Mouse (Mus musculus) embryo, embryonic 11.5 days (tissue): ENCODE measurements around the gene Glg1.
"Not testable (repeated sequence)": the region's sequence is repeated elsewhere in the genome, so short reads cannot be mapped to it uniquely, and the experiment has no call there.

Experiments
- DNase-seq: peaks from one replicate; pipeline ENCODE4 v3.0.0-alpha.2; 2012; ENCODE audit warnings: low read depth, low spot score

Gene Glg1

GRCm38 (mm10) chr8:111258631-111259407, at the start of gene Glg1:
Glg1 (minus strand) TSS chr8:111259216.
- peak; percentile 90 for DNase-seq

GRCm38 (mm10) chr8:111305031-111305730, 46.2 kb upstream of the Glg1 start:
- no peak for DNase-seq

- no peak for DNase-seq
Observed at GRCm38 (mm10) chr8:111304359-111304758, 45.3 kb upstream of the Glg1 start.

- DNase-seq = not testable (repeated sequence)
Observed at GRCm38 (mm10) chr8:111303076-111303803, 44.2 kb upstream of the Glg1 start.

- DNase-seq = no peak
Observed at GRCm38 (mm10) chr8:111300597-111301546, 41.9 kb upstream of the Glg1 start.

- DNase-seq = peak; percentile 96
Observed at GRCm38 (mm10) chr8:111299821-111300568, 41.0 kb upstream of the Glg1 start, which contains the start of gene Rfwd3. Rfwd3 (minus strand) TSS chr8:111300222.

GRCm38 (mm10) chr8:111299363-111299820, 40.4 kb upstream of the Glg1 start:
- DNase-seq = no peak

- DNase-seq = no peak
Observed at GRCm38 (mm10) chr8:111298011-111298410, 39.0 kb upstream of the Glg1 start.

- DNase-seq = no peak
Observed at GRCm38 (mm10) chr8:111291733-111292132, 32.7 kb upstream of the Glg1 start.

GRCm38 (mm10) chr8:111290586-111290985, 31.6 kb upstream of the Glg1 start:
- DNase-seq = no peak

GRCm38 (mm10) chr8:111285603-111286002, 26.6 kb upstream of the Glg1 start:
- DNase-seq = no peak

- no peak for DNase-seq
Observed at GRCm38 (mm10) chr8:111282093-111282492, 23.1 kb upstream of the Glg1 start.

- no peak for DNase-seq
Observed at GRCm38 (mm10) chr8:111268277-111268676, 9.3 kb upstream of the Glg1 start.

- DNase-seq = not testable (repeated sequence)
Observed at GRCm38 (mm10) chr8:111266161-111266560, 7.1 kb upstream of the Glg1 start.

GRCm38 (mm10) chr8:111264693-111265220, 5.7 kb upstream of the Glg1 start:
- DNase-seq = no peak

- no peak for DNase-seq
Observed at GRCm38 (mm10) chr8:111261981-111262381, 3.0 kb upstream of the Glg1 start.

GRCm38 (mm10) chr8:111260251-111260650, 1.2 kb upstream of the Glg1 start:
- DNase-seq = no peak

- DNase-seq = no peak
Observed at GRCm38 (mm10) chr8:111259408-111259741, 359 bp upstream of the Glg1 start.

GRCm38 (mm10) chr8:111258010-111258630, 896 bp downstream of the Glg1 start:
- DNase-seq = peak; percentile 47
